Mouse (Mus musculus) midbrain, embryonic 10.5 days (tissue): ENCODE measurements at regions not wholly inside any gene's neighbourhood (a gene's known extent, or its start where the extent isn't known, plus 50 kb on each side); places are given as distances from the start of the nearest gene placed in this dataset.

Source experiments
- DNase-seq: peaks from one replicate; pipeline ENCODE4 v3.0.0-alpha.2; 2017; ENCODE audit warnings: low spot score
- H3K27ac ChIP-seq: fragments of 300-500 bp; sonication (generic); replicated peaks from 2 replicates; pipeline ENCODE4 v1.5.1; 2016; ENCODE audit warnings: mild to moderate bottlenecking
- H3K27me3 ChIP-seq: fragments of 300-500 bp; sonication (generic); 2 replicates; pipeline ENCODE4 v1.6.1; 2016; ENCODE audit warnings: low read depth, mild to moderate bottlenecking; ENCODE audit not compliant: poor library complexity, severe bottlenecking
- H3K36me3 ChIP-seq: fragments of 300-500 bp; sonication (generic); 2 replicates; pipeline ENCODE4 v1.6.1; 2016; ENCODE audit warnings: mild to moderate bottlenecking, moderate library complexity
- H3K4me1 ChIP-seq: fragments of 300-500 bp; sonication (generic); 2 replicates; pipeline ENCODE4 v1.6.1; 2016
- H3K4me3 ChIP-seq: fragments of 300-500 bp; sonication (generic); 2 replicates; pipeline ENCODE4 v1.5.1; 2016; ENCODE audit warnings: mild to moderate bottlenecking, moderate library complexity
- H3K9me3 ChIP-seq: fragments of 300-500 bp; sonication (generic); replicated peaks from 2 replicates; pipeline ENCODE4 v1.6.1; 2016; ENCODE audit warnings: mild to moderate bottlenecking
- WGBS: fragments of 180-500 bp; shearing (Covaris S2); methylation state at CpG from one replicate; pipeline ENCODE4 v1.1.7; 2016; 5-methylcytosine and 5-hydroxymethylcytosine counted together

DNA sequence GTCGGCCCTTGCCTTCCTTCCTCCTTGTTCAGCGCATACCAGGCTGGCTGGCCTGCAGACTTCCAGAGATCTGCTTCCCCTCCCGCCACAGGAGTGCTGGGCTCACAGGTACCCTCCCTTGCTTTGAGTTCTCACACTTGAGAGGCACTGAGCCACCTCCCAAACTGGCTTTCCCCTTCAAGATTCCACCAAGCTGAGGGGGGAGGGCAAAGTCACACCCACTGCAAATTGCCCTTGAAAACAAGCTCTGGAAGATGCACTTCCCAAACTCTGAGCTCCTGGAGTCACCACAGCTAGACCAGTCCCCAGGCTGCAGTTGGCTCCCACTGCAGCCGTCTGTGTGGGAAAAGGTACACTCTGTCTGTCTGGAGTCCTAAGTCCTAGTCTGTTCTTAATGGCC is 142.1 kb upstream of the Slc22a12 start:
- Histone ChIP-seq H3K9me3 (no peaks in the 10 kb centered on the region), H3K4me1 (peaks cover 5% of the 10 kb centered on the region), H3K36me3 (no peaks in the 10 kb centered on the region), H3K27me3 (peaks cover 25% of the 10 kb centered on the region), H3K4me3 (no peak overlapping the region), H3K27ac (no peak overlapping the region)
- DNase-seq, result no peak
- 37% methylated on average over 4 of the region's 4 CpGs for WGBS

DNA sequence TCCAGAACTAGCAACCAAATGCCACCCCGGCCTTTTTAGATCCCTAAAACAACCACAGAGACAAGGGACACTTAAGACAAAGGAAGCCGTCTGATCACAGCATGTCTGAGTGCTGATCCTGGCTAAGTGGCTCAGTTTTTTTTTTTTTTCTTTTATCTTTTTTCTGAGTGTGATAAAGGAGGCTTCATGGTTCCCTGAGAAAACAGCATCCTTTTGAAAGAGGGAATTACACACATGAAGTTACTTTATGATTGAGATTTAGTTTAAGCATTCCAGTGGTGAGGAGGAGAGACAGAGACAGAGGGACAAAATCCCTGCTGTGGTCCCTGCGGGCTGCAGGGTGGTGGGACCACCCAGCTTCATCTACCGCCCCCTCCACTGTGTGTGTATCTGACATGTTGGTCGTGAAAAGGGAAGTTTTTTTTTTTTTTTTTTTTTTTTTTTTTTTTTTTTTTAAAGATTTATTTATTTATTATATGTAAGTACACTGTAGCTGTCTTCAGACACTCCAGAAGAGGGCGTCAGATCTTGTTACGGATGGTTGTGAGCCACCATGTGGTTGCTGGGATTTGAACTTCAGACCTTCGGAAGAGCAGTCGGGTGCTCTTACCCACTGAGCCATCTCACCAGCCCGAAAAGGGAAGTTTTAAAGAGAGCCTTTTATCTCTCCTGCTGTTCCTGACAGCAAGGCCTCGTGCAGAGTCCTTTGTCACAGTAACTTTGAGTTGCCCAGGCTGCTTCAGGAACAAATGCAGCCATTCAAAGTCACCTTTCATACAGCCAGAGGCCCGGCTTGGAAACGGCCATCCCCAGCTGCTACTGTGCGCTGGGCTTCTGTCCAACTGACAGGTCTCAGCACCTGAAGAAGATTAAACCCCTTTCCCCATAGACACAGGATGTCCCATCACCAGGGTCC is 136.8 kb upstream of the Slc22a12 start:
- Histone ChIP-seq H3K4me3 (no peak overlapping the region), H3K9me3 (no peaks in the 10 kb centered on the region), H3K4me1 (peaks cover 21% of the 10 kb centered on the region), H3K27ac (peak overlapping the region; percentile 67; the same call in 1 of the 2 replicates), H3K27me3 (peaks cover 37% of the 10 kb centered on the region), H3K36me3 (no peaks in the 10 kb centered on the region)
- peak; percentile 36 for DNase-seq
- WGBS, result 19% methylated on average over 13 of the region's 14 CpGs

DNA sequence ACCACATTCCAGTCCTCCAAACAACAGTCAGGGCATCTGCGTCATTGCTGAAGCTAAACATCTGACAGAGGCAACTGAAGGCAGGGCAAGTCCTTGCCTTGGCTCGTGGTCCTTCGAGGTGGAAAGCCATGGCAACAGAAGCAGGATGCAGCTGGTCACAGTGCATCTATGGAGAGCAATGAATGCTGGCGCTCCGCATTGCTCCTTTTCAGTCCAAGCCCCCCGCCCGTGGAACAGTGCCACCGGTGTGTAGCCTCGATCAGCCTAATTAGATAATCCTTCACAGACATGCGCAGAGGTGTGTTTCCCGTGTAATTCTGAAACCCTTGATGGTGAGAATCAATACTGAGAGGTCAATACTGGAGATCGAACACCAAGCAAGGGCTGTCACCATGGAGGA is 134.7 kb upstream of the Slc22a12 start:
- Histone ChIP-seq H3K27me3 (peaks cover 39% of the 10 kb centered on the region), H3K27ac (no peak overlapping the region), H3K9me3 (no peaks in the 10 kb centered on the region), H3K36me3 (no peaks in the 10 kb centered on the region), H3K4me1 (peaks cover 21% of the 10 kb centered on the region), H3K4me3 (no peak overlapping the region)
- no peak for DNase-seq
- 79% methylated on average over 12 of the region's 12 CpGs for WGBS

DNA sequence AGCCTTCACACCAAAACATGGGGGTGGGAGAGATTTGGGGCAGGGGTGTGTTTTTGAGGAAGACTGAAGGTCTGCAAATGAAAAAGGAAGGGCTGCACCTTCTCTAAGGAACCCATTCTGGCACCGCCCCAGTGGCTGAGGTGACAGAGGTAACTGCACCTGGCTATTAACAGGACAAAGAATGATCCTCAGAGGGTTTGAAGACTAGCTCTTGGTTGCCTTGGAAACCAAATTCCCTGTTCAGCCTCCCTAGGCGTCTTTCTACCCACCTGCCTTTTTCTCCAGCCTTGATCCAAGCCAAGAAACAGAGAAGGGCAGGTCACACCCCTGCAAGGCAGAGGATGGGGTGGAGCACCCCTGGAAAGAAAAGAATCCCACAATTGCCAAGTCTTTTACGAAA is 132.8 kb upstream of the Slc22a12 start:
- Histone ChIP-seq H3K27me3 (peaks cover 47% of the 10 kb centered on the region), H3K9me3 (no peaks in the 10 kb centered on the region), H3K4me1 (peaks cover 21% of the 10 kb centered on the region), H3K36me3 (no peaks in the 10 kb centered on the region), H3K27ac (no peak overlapping the region), H3K4me3 (no peak overlapping the region)
- 47% methylated on average over 3 of the region's 3 CpGs for WGBS
- no peak for DNase-seq

DNA sequence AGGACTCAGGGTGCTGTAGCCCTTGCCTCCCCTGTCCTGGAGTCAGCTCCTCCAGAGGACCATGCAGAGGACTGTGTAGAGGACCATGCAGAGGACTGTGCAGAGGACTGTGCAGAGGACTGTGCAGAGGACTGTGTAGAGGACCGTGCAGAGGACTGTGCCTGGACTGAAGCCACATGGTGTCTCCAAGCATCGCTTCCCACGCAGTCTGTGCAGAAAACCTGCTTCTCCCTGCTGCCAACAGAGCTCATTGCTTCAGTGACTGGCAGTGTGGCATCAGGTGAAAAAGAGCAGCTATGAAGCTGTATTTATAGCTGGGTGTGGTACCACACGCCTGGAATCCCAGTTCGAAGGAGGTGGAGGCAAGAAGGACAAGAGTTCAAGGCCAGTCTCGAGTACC is 128.9 kb upstream of the Slc22a12 start:
- Histone ChIP-seq H3K9me3 (no peaks in the 10 kb centered on the region), H3K36me3 (no peaks in the 10 kb centered on the region), H3K4me3 (no peak overlapping the region), H3K27ac (no peak overlapping the region), H3K27me3 (peaks cover 63% of the 10 kb centered on the region), H3K4me1 (0 out of 2 replicates have a peak, but pooled peaks cover under 1% of the 10 kb centered on the region)
- 90% methylated on average over 6 of the region's 6 CpGs for WGBS
- no peak for DNase-seq

DNA sequence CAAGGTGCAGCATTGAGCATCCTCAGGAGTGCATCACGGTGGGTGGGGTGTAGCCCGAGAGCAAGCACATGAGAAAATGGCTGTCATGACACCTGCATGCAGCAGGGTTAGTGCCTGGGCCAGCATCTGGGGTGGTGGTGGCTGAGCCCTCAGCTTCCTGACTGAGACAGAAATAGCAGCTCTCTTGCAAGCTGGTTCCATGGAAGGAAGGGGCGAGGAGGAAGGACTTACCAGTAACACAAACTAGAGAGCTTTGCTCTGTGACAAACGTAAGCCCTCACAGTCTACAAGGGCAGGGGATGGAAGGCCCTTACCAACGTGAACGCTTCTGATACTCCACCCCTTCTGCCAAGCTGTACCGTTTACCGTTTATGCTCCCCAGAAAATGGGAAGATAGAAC is 127.0 kb upstream of the Slc22a12 start:
- no peaks in the 10 kb centered on the region for H3K36me3 ChIP-seq
- no peak for DNase-seq
- no peak overlapping the region for H3K4me3 ChIP-seq
- no peak overlapping the region for H3K27ac ChIP-seq
- no peaks in the 10 kb centered on the region for H3K4me1 ChIP-seq
- no peaks in the 10 kb centered on the region for H3K9me3 ChIP-seq
- peaks cover 68% of the 10 kb centered on the region for H3K27me3 ChIP-seq
- 79% methylated on average over 8 of the region's 8 CpGs for WGBS

DNA sequence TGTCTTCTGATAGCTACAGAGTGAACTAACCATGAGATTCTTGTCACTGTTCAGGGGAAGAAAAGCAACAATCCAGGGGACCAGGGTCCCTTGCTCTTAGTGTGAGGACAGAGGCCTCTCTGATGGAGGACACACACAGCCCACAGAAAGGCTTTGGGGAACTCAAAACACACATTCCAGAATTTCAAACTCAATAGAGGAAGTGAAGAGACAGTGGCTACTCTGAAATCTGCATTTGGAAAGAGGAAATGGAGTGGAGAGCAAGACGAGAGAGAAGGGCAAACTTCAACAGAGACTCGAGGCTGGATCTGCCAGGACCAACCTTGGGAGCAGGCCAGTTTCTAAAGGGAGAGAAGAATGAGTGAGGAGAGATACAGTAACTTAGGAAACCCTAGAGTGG is 125.7 kb upstream of the Slc22a12 start:
- Histone ChIP-seq H3K4me1 (peaks cover 4% of the 10 kb centered on the region), H3K4me3 (no peak overlapping the region), H3K27me3 (peaks cover 79% of the 10 kb centered on the region), H3K27ac (no peak overlapping the region), H3K36me3 (no peaks in the 10 kb centered on the region), H3K9me3 (no peaks in the 10 kb centered on the region)
- DNase-seq, result no peak
- WGBS, result 69% methylated on average over 2 of the region's 2 CpGs

DNA sequence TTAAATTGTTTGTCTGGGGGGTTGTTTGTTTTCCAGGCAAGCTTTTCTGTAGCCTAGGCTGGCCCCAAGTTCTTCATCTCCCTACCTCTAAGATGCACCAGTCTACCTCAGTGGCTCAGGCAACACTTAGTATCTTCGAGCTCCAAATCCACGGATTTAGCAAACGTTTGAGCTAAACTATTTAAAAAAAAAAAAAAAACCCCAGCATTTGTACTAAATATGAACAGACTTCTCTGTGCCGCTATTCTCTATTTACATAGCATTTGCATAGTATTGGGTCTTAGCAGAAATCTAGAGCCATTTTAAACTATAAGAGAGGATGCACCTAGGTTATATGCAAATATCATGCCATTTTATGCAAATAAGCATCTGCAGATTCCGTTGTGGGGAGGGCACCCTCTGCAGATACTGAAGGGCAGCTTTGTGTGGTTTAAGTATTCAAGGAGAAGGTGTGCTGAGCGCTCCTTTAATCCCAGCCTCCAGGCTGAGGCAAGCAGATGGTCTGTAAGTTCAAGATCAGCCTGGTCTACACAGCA is 123.4 kb upstream of the Slc22a12 start:
- H3K27me3 ChIP-seq, result peaks cover 80% of the 10 kb centered on the region
- no peaks in the 10 kb centered on the region for H3K9me3 ChIP-seq
- 78% methylated on average over 6 of the region's 6 CpGs for WGBS
- H3K36me3 ChIP-seq, result no peaks in the 10 kb centered on the region
- H3K27ac ChIP-seq, result no peak overlapping the region
- DNase-seq, result no peak
- no peak overlapping the region for H3K4me3 ChIP-seq
- peaks cover 27% of the 10 kb centered on the region for H3K4me1 ChIP-seq

DNA sequence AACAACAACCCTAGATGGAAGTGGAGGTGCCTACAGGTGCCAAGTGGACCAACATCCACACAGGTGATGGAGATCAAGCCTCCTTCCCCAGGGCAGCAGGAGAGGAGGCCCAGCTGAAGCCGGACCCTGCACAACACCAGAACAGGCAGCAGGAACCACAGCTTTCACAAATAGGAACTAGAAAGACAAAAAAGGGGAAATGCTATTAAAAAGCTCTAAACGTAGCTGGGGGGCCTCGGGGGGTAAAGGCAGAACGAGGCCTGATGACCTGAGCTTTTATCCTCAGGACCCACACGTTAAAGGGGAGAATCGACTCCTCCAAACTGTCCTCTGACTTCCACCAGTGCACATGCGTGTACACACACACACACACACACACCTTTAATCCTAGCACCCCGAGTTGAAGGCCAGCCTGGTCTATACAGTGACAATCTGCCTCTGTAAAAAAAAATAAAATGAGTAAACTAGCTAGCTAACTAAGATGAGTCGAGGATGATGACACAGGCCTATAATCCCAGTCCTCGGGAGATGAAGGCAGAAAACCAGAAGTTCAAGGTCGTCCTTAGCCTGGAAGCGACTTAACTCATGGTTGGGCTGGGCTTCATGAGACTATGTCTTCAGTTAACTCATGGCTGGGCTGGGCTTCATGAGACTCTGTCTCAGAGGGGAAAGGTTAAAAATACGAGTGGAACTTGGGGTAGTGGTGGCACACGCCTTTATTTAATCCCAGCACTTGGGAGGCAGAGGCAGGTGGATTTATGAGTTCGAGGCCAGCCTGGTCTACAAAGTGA is 122.6 kb upstream of the Slc22a12 start:
- 84% methylated on average over 15 of the region's 15 CpGs for WGBS

DNA sequence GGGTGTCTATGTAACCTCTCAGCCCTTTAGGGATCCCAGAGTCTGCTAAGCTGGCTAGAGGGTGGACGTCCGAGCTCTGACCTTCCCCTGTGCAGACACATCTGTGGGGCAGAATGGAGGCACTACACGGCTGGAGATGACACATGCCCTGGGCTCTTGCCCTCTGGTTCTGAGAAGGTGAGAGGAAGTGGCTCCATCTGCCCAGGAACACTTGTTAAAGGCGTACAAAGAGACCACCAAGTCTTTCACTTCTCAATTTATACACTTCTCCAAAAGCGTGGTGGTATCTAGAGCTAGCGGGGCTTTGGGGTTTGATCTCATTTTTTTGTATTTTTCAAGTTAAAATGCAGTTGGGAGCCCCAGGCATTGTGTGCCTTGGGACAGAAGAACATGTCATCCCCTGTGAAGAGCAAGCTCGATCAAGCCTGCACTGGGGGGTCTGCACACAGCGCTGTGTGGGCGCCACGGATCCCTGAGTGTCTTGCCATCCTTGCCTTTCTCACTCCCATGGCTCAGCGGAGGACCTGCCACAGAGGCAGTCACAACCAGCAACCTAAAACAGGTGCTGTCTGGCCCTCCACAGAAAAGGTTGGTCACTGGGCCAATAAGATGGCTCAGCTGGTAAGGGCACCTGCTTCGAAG is 121.6 kb upstream of the Slc22a12 start:
- Histone ChIP-seq H3K4me3 (no peak overlapping the region), H3K36me3 (no peaks in the 10 kb centered on the region), H3K27me3 (peaks cover 80% of the 10 kb centered on the region), H3K27ac (no peak overlapping the region), H3K9me3 (no peaks in the 10 kb centered on the region), H3K4me1 (peaks cover 31% of the 10 kb centered on the region)
- 86% methylated on average over 12 of the region's 12 CpGs for WGBS
- no peak for DNase-seq

More for the DNA sequence above, 122.6 kb upstream of the Slc22a12 start:
- Histone ChIP-seq H3K4me1 (peaks cover 31% of the 10 kb centered on the region), H3K27ac (no peak overlapping the region), H3K4me3 (no peak overlapping the region), H3K36me3 (no peaks in the 10 kb centered on the region), H3K27me3 (peaks cover 80% of the 10 kb centered on the region), H3K9me3 (no peaks in the 10 kb centered on the region)
- no peak for DNase-seq

DNA sequence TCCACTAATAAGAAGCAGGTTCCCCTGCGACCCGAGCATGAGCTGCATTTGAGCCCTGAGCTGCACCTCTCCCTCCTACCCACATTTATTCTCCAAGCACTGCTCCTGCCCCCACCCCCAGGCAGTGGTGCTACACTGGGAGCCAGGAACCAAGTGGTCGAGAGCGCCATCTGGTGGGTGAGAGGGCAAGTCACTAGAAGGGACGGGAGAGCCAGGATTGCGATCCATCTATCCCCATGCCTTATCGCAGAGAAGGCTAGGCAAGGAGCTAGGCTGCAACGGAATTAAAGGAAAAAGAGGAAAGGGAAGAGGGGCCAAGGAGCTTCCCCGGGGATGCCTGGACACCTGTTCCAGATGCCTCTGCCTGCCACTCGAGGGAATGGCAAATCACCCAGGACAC is 120.6 kb upstream of the Slc22a12 start:
- Histone ChIP-seq H3K27me3 (peaks cover 76% of the 10 kb centered on the region), H3K9me3 (no peaks in the 10 kb centered on the region), H3K36me3 (no peaks in the 10 kb centered on the region), H3K27ac (no peak overlapping the region), H3K4me1 (peaks cover 31% of the 10 kb centered on the region), H3K4me3 (no peak overlapping the region)
- 3% methylated on average over 10 of the region's 10 CpGs for WGBS
- DNase-seq, result peak; percentile 82

DNA sequence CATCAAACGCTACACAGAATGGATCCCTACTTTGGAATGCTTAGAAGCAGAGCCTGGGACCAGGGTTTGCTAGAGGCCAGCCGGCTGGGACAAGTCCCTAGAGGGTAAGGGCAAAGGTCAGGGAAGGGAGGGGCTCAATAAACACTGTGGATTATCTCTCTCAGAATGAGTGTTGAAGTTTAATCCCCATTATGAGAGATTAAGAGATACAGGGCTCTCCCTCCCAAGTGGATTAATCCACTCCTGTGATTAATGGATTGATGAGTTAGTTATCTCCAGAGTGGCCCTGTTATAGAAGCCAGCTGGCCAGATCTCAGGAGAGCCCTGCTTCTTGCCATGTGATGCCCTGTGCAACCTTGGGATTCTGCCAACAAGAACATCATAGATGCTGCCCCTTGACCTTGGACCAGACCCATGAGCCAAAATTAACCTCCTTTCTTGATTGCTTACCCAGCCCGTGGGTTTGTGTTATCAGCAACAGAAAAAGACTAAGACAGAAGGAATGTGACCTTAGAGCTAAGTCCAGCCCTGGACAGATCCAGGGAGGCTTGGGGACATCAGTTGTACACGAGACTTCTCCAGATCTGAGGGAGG is 119.6 kb upstream of the Slc22a12 start:
- Histone ChIP-seq H3K36me3 (no peaks in the 10 kb centered on the region), H3K27ac (no peak overlapping the region), H3K27me3 (peaks cover 77% of the 10 kb centered on the region), H3K4me3 (no peak overlapping the region), H3K4me1 (peaks cover 31% of the 10 kb centered on the region), H3K9me3 (no peaks in the 10 kb centered on the region)
- DNase-seq, result peak; percentile 36
- 25% methylated on average over 4 of the region's 4 CpGs for WGBS
